Mouse (Mus musculus) stomach, postnatal 0 days (tissue): ENCODE results near the gene Tnfsf10.
"Not testable (repeated sequence)": the region's sequence is repeated elsewhere in the genome, so short reads cannot be mapped to it uniquely, and the experiment has no call there.

ENCODE experiments used
- CTCF ChIP-seq: IDR thresholded peaks from 2 replicates; pipeline ENCODE4 v1.5.1; 2016; ENCODE audit warnings: antibody characterized with exemption, low read depth, mild to moderate bottlenecking, moderate library complexity
- EP300 ChIP-seq: optimal IDR thresholded peaks from 2 replicates; pipeline ENCODE3; 2016; ENCODE audit warnings: antibody characterized with exemption

- TF ChIP-seq CTCF, EP300: not testable (repeated sequence)
Measured at GRCm38 (mm10) chr3:27290945-27291344, 25.9 kb upstream of the Tnfsf10 start.
